Mouse (Mus musculus) NIH3T3 (cell line): ENCODE results near the gene Ypel3.

Experiments used
- DNase-seq: peaks from one replicate; pipeline ENCODE4 v3.0.0-alpha.2; 2012; ENCODE audit warnings: low read depth

The Ypel3 gene

DNA sequence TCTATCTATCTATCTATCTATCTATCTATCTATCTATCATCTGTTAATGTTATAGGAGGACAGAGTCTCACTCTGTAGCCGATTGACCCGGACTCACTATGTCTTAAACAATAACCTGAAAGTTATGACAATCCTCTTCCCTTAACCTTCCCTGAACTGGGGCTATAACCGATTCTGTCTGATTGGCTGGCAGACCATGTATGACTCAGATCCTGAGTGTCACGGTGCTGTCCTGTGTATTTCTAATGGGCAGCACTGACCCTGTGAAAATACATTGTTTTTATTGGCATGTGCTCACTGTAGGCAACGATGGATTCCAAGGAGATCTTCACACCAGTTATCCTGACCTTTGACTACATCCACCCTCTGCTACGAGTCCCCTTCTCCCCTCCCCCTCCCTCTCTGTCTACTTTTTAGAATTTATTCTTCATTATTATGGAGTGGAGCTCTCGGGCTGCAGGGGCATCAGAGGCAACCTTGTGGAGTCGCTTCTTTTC is 39.0 kb downstream of the Ypel3 start:
- no peak for DNase-seq

DNA sequence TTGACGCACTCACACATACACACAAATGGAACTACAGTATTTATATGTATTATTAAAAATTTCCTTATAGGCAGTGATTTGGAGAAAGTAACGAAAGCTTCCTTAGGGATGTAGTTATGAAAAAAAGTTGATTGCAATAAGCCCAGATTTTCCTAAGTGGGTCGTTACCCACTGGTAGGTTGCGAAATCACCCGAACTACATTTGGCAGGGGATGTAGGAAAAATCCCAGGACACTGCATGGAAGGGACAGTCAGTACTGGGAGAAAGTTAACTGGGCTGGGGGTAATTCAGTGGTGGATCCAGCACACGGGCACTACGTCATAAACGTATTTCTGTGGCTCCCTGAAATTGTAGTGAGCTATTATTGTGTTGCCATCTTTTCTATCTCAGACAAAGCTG is 39.7 kb downstream of the Ypel3 start:
- DNase-seq, result peak; percentile 30

DNA sequence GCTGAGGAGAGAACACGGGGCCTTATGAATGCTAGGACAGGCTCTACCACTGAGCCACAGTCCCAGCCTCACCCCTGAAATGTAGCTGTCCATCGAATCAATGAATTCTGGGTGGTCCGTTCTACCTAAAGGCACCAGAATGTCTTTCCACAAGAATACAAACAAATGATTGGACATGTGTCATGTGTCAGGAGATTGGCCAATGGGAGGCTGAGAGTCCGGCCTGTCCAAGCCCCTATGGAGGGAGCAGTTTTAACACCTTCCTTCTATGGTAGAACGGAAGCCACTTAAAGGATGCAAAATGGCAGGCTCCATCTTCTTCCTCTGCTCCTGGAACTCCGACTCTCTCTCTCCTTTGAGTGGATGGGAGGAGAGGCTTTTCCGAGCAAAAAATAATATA is 40.8 kb downstream of the Ypel3 start:
- no peak for DNase-seq

- DNase-seq, result no peak
Measured at GRCm38 (mm10) chr7:126818818-126819217, 42.1 kb downstream of the Ypel3 start.

DNA sequence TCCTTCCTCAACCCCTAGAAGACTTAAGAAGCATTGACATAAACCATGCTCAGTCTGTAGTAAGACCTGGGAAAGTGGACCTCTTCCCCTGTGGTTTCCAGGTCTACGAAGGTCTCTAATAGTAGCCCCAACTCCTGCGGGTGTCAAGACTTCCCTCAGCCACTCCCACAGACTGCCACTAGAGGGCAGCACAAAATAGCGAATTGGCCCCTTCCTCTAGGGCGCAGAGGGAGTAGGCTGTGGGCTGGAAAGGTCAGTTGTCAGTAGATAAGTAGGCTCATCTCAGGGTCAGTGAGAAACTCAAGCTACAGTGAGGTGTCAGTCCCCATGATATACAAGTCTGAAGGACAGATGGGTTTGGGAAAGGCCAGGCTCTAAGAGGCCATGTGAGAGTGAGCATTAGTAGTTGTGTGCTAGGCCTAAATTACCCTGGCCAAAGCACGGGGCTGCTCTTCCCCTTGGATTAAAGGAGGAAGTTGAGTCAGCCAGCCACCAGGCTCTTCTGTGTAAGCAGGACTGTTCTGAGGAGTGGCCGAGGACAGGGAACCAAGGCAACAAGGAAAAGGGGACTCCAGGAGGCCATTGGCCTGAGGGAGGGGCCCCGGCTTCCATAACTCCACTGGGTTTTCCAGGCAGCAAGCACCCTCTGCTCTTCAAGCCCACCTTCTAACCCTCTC is 45.2 kb downstream of the Ypel3 start:
- peak; percentile 86 for DNase-seq

DNA sequence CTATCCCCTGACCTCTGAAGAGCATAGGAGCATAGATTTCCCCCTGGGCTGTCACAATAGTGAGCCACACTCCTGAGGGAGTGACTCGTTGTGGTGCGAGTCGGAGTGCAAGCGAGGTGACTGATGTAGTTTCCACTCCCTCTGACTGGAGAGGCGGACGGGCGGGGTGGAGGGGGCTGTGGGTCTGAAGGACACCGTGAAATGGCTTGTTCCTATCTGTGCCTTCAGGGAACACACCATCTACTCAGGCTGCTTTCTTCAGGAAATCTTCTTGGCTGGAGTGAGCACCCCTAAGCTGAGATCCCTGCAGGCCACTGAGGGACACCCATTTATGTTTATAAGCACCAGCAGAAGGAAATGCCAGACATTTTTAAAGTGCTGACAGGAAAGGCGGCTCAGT is 46.0 kb downstream of the Ypel3 start:
- no peak for DNase-seq

GRCm38 (mm10) chr7:126823202-126823711 is 46.5 kb downstream of the Ypel3 start:
- DNase-seq, result no peak

- DNase-seq, result no peak
Measured at GRCm38 (mm10) chr7:126823940-126824339, 47.2 kb downstream of the Ypel3 start.

GRCm38 (mm10) chr7:126825403-126825802 is 48.6 kb downstream of the Ypel3 start:
- peak; percentile 51 for DNase-seq

GRCm38 (mm10) chr7:126825952-126826351 is 49.2 kb downstream of the Ypel3 start:
- no peak for DNase-seq
